Mouse (Mus musculus) forebrain, embryonic 15.5 days (tissue): ENCODE measurements around the gene Olfr1416. TPM values are rescaled to one million over a fixed set of nuclear protein-coding genes. Genes with fewer than 3 reads are reported as not detected.

Source experiments
- ATAC-seq: fragments of 200-750 bp; cut with Nextera tagmentation; replicated peaks from 2 replicates; pipeline ENCODE4 v1.8.0; 2017; ENCODE audit warnings: mild to moderate bottlenecking, moderate TSS enrichment, moderate library complexity
- H3K27ac ChIP-seq: fragments of 300-500 bp; sonication (generic); replicated peaks from 2 replicates; pipeline ENCODE4 v1.5.1; 2015; ENCODE audit warnings: mild to moderate bottlenecking, inconsistent platforms
- H3K27me3 ChIP-seq: fragments of 300-500 bp; sonication (generic); 2 replicates; pipeline ENCODE4 v1.6.1; 2015; ENCODE audit warnings: inconsistent platforms
- H3K36me3 ChIP-seq: fragments of 300-500 bp; sonication (generic); 2 replicates; pipeline ENCODE4 v1.6.1; 2015; ENCODE audit warnings: mild to moderate bottlenecking, inconsistent platforms
- H3K4me1 ChIP-seq: fragments of 300-500 bp; sonication (generic); 2 replicates; pipeline ENCODE4 v1.6.1; 2015; ENCODE audit warnings: inconsistent platforms
- H3K4me2 ChIP-seq: fragments of 300-500 bp; sonication (generic); replicated peaks from 2 replicates; pipeline ENCODE4 v1.6.1; 2015; ENCODE audit warnings: mild to moderate bottlenecking, inconsistent platforms
- H3K4me3 ChIP-seq: fragments of 300-500 bp; sonication (generic); 2 replicates; pipeline ENCODE4 v1.5.1; 2015; ENCODE audit warnings: mild to moderate bottlenecking, inconsistent platforms
- H3K9ac ChIP-seq: fragments of 300-500 bp; sonication (generic); replicated peaks from 2 replicates; pipeline ENCODE4 v1.6.1; 2015; ENCODE audit warnings: mild to moderate bottlenecking, inconsistent platforms
- H3K9me3 ChIP-seq: fragments of 300-500 bp; sonication (generic); 2 replicates; pipeline ENCODE4 v1.6.1; 2016; ENCODE audit warnings: inconsistent platforms
- WGBS: fragments of 180-500 bp; shearing (Covaris S2); methylation state at CpG from one replicate; pipeline ENCODE4 v1.1.7; 2015; ENCODE audit warnings: mixed read lengths; 5-methylcytosine and 5-hydroxymethylcytosine counted together
- polyA plus RNA-seq: library from polyadenylated mRNA; unstranded; fragments of >200 nt; fragmentation: Nextera tagmentation; extraction: Ambion mirVana; gene quantifications from 2 replicates; pipeline ENCODE4 v1.2.1, GENCODE M21; 2015

Gene Olfr1416
- polyA plus RNA-seq, 1 experiment from 2014 or later = not detected

- H3K27me3 ChIP-seq = no peaks in the 10 kb centered on the region
- H3K4me3 ChIP-seq = no peak overlapping the region
- H3K4me1 ChIP-seq = no peaks in the 10 kb centered on the region
- H3K4me2 ChIP-seq = no peak overlapping the region
- H3K36me3 ChIP-seq = peaks cover 82% of the 10 kb centered on the region
- no peaks in the 10 kb centered on the region for H3K9me3 ChIP-seq
- H3K27ac ChIP-seq = no peak overlapping the region
- no peak overlapping the region for H3K9ac ChIP-seq
- no peak for ATAC-seq
Observed at GRCm38 (mm10) chr1:92457758-92458157, 27.2 kb downstream of the Olfr1416 start.

GRCm38 (mm10) chr1:92453751-92454445, 31.0 kb downstream of the Olfr1416 start:
- no peak overlapping the region for H3K4me3 ChIP-seq
- no peaks in the 10 kb centered on the region for H3K9me3 ChIP-seq
- H3K36me3 ChIP-seq = peaks cover 74% of the 10 kb centered on the region
- H3K4me1 ChIP-seq = no peaks in the 10 kb centered on the region
- no peaks in the 10 kb centered on the region for H3K27me3 ChIP-seq
- no peak overlapping the region for H3K9ac ChIP-seq
- H3K4me2 ChIP-seq = no peak overlapping the region
- H3K27ac ChIP-seq = no peak overlapping the region
- ATAC-seq = no peak; the same call in 1 of the 2 replicates
- 76% methylated on average over 8 of the region's 8 CpGs for WGBS

- H3K27me3 ChIP-seq = no peaks in the 10 kb centered on the region
- H3K4me1 ChIP-seq = no peaks in the 10 kb centered on the region
- no peak overlapping the region for H3K4me2 ChIP-seq
- H3K27ac ChIP-seq = no peak overlapping the region
- no peak overlapping the region for H3K4me3 ChIP-seq
- no peak for ATAC-seq
- H3K9me3 ChIP-seq = no peaks in the 10 kb centered on the region
- H3K36me3 ChIP-seq = peaks cover 75% of the 10 kb centered on the region
- no peak overlapping the region for H3K9ac ChIP-seq
- 83% methylated on average over 3 of the region's 3 CpGs for WGBS
Observed at GRCm38 (mm10) chr1:92448293-92448692, 36.6 kb downstream of the Olfr1416 start.

- 72% methylated on average over 6 of the region's 6 CpGs for WGBS
- Histone ChIP-seq H3K27ac (no peak overlapping the region), H3K27me3 (no peaks in the 10 kb centered on the region), H3K4me3 (no peak overlapping the region), H3K4me2 (no peak overlapping the region), H3K9ac (no peak overlapping the region), H3K4me1 (peaks cover 22% of the 10 kb centered on the region), H3K9me3 (no peaks in the 10 kb centered on the region), H3K36me3 (peaks cover 45% of the 10 kb centered on the region)
- no peak for ATAC-seq
Observed at GRCm38 (mm10) chr1:92441453-92442063, 43.4 kb downstream of the Olfr1416 start.

- Histone ChIP-seq H3K9me3 (no peaks in the 10 kb centered on the region), H3K27me3 (no peaks in the 10 kb centered on the region), H3K4me1 (peaks cover 25% of the 10 kb centered on the region), H3K36me3 (peaks cover 35% of the 10 kb centered on the region), H3K9ac (no peak overlapping the region), H3K4me2 (no peak overlapping the region), H3K27ac (no peak overlapping the region), H3K4me3 (no peak overlapping the region)
- WGBS = 90% methylated on average over 9 of the region's 9 CpGs
- no peak for ATAC-seq
Observed at GRCm38 (mm10) chr1:92440066-92440750, 44.7 kb downstream of the Olfr1416 start.

- peaks cover 25% of the 10 kb centered on the region for H3K4me1 ChIP-seq
- peaks cover 22% of the 10 kb centered on the region for H3K36me3 ChIP-seq
- peak; percentile 80 for ATAC-seq
- no peaks in the 10 kb centered on the region for H3K9me3 ChIP-seq
- no peak overlapping the region for H3K4me2 ChIP-seq
- no peak overlapping the region for H3K9ac ChIP-seq
- 18% methylated on average over 9 of the region's 9 CpGs for WGBS
- H3K4me3 ChIP-seq = no peak overlapping the region
- H3K27ac ChIP-seq = peak overlapping the region; percentile 77
- H3K27me3 ChIP-seq = no peaks in the 10 kb centered on the region
Observed at GRCm38 (mm10) chr1:92437678-92438271, 47.1 kb downstream of the Olfr1416 start.

- WGBS = 27% methylated on average over 4 of the region's 4 CpGs
- Histone ChIP-seq H3K4me3 (no peak overlapping the region), H3K9me3 (no peaks in the 10 kb centered on the region), H3K36me3 (peaks cover 13% of the 10 kb centered on the region), H3K4me2 (no peak overlapping the region), H3K27ac (peak overlapping the region; percentile 77), H3K4me1 (peaks cover 34% of the 10 kb centered on the region), H3K27me3 (no peaks in the 10 kb centered on the region), H3K9ac (no peak overlapping the region)
- ATAC-seq = peak; percentile 58
Observed at GRCm38 (mm10) chr1:92436831-92437321, 48.0 kb downstream of the Olfr1416 start.

- no peak overlapping the region for H3K27ac ChIP-seq
- H3K36me3 ChIP-seq = peaks cover 9% of the 10 kb centered on the region
- no peaks in the 10 kb centered on the region for H3K27me3 ChIP-seq
- no peak overlapping the region for H3K9ac ChIP-seq
- H3K9me3 ChIP-seq = no peaks in the 10 kb centered on the region
- ATAC-seq = no peak
- no peak overlapping the region for H3K4me2 ChIP-seq
- no peak overlapping the region for H3K4me3 ChIP-seq
- H3K4me1 ChIP-seq = peaks cover 35% of the 10 kb centered on the region
- 74% methylated on average over 1 of the region's 1 CpGs for WGBS
Observed at GRCm38 (mm10) chr1:92434986-92435385, 49.9 kb downstream of the Olfr1416 start.

- no peaks in the 10 kb centered on the region for H3K9me3 ChIP-seq
- 69% methylated on average over 9 of the region's 9 CpGs for WGBS
- H3K4me1 ChIP-seq = peaks cover 26% of the 10 kb centered on the region
- no peak overlapping the region for H3K9ac ChIP-seq
- no peak for ATAC-seq
- H3K4me3 ChIP-seq = no peak overlapping the region
- no peak overlapping the region for H3K4me2 ChIP-seq
- H3K36me3 ChIP-seq = no peaks in the 10 kb centered on the region
- H3K27me3 ChIP-seq = no peaks in the 10 kb centered on the region
- H3K27ac ChIP-seq = no peak overlapping the region
Observed at GRCm38 (mm10) chr1:92432791-92433190, 52.1 kb downstream of the Olfr1416 start.

- 0 out of 2 replicates have a peak, but pooled peaks have one; percentile 49 for ATAC-seq
- 39% methylated on average over 4 of the region's 4 CpGs for WGBS
- Histone ChIP-seq H3K4me1 (peaks cover 19% of the 10 kb centered on the region), H3K4me3 (no peak overlapping the region), H3K4me2 (no peak overlapping the region), H3K27me3 (no peaks in the 10 kb centered on the region), H3K27ac (peak overlapping the region; percentile 19; the same call in 1 of the 2 replicates), H3K36me3 (no peaks in the 10 kb centered on the region), H3K9me3 (no peaks in the 10 kb centered on the region), H3K9ac (no peak overlapping the region)
Observed at GRCm38 (mm10) chr1:92432098-92432497, 52.8 kb downstream of the Olfr1416 start.

GRCm38 (mm10) chr1:92431420-92431819, 53.5 kb downstream of the Olfr1416 start:
- H3K9ac ChIP-seq = no peak overlapping the region
- no peaks in the 10 kb centered on the region for H3K36me3 ChIP-seq
- H3K4me3 ChIP-seq = no peak overlapping the region
- ATAC-seq = no peak
- 0 out of 2 replicates have a peak overlapping the region, but pooled peaks have one; percentile 19 for H3K27ac ChIP-seq
- no peaks in the 10 kb centered on the region for H3K27me3 ChIP-seq
- H3K4me1 ChIP-seq = peaks cover 12% of the 10 kb centered on the region
- no peaks in the 10 kb centered on the region for H3K9me3 ChIP-seq
- no peak overlapping the region for H3K4me2 ChIP-seq
- WGBS = 75% methylated on average over 3 of the region's 3 CpGs

- Histone ChIP-seq H3K27me3 (no peaks in the 10 kb centered on the region), H3K4me3 (no peak overlapping the region), H3K4me2 (no peak overlapping the region), H3K27ac (no peak overlapping the region), H3K4me1 (peaks cover 10% of the 10 kb centered on the region), H3K9ac (no peak overlapping the region), H3K36me3 (no peaks in the 10 kb centered on the region), H3K9me3 (no peaks in the 10 kb centered on the region)
- 78% methylated on average over 1 of the region's 1 CpGs for WGBS
- ATAC-seq = no peak
Observed at GRCm38 (mm10) chr1:92430991-92431390, 53.9 kb downstream of the Olfr1416 start.
